18 mouse cellular contexts compared by ENCODE assay signal in genomic region chr13:104821192-104821591, GRCm38 (mm10). TPM values are rescaled to one million over a fixed set of nuclear protein-coding genes. Genes with fewer than 3 reads are reported as not detected.
"Had no signal": no experiment of that assay in that cellular context is flagged by ENCODE, and none has a peak within 500 bp of the region (broad histone marks: within the 10 kb centered on the region; RNA-seq: fewer than 3 reads in every experiment).

No protein-coding gene starts in this region.

- H3K27me3 ChIP-seq: neural tube, embryonic 12.5 days; neural tube, embryonic 13.5 days; neural tube, embryonic 15.5 days; stomach, embryonic 15.5 days had no signal

- DNase-seq: retina, postnatal 1 day; right cerebral cortex, adult 18-20 months; right cerebral cortex, postnatal 25 days; right cerebral cortex, postnatal 4 days; spleen, adult 18-20 months; thymus, adult 18-20 months; thymus, adult 2 months; thymus, postnatal 14 days; thymus, postnatal 25 days; thymus, postnatal 36 days had no signal

- H3K27ac ChIP-seq: neural tube, embryonic 12.5 days; neural tube, embryonic 13.5 days; neural tube, embryonic 15.5 days; stomach, embryonic 15.5 days; stomach, postnatal 0 days had no signal

- H3K9ac ChIP-seq: neural tube, embryonic 12.5 days; neural tube, embryonic 13.5 days; neural tube, embryonic 15.5 days; stomach, embryonic 15.5 days had no signal

- H3K36me3 ChIP-seq: neural tube, embryonic 12.5 days; neural tube, embryonic 13.5 days; neural tube, embryonic 15.5 days; stomach, embryonic 15.5 days had no signal

- H3K4me3 ChIP-seq: neural tube, embryonic 12.5 days; neural tube, embryonic 13.5 days; neural tube, embryonic 15.5 days; stomach, embryonic 15.5 days had no signal

- H3K9me3 ChIP-seq: neural tube, embryonic 12.5 days; neural tube, embryonic 13.5 days; neural tube, embryonic 15.5 days; stomach, embryonic 15.5 days had no signal

RNA-seq across cellular contexts. Expression of gene Shisal2b, which starts 42.5 kb away (rescaled TPM):
- total RNA-seq: neutrophil, adult 5-6 weeks had no signal
- polyA plus RNA-seq: spleen, adult 2 months; stomach, postnatal 0 days; thymus, adult 2 months; urinary bladder, adult 2 months had no signal
